Mouse (Mus musculus): Measurements from ENCODE around the gene Slc30a7.

Gene Slc30a7

DNA sequence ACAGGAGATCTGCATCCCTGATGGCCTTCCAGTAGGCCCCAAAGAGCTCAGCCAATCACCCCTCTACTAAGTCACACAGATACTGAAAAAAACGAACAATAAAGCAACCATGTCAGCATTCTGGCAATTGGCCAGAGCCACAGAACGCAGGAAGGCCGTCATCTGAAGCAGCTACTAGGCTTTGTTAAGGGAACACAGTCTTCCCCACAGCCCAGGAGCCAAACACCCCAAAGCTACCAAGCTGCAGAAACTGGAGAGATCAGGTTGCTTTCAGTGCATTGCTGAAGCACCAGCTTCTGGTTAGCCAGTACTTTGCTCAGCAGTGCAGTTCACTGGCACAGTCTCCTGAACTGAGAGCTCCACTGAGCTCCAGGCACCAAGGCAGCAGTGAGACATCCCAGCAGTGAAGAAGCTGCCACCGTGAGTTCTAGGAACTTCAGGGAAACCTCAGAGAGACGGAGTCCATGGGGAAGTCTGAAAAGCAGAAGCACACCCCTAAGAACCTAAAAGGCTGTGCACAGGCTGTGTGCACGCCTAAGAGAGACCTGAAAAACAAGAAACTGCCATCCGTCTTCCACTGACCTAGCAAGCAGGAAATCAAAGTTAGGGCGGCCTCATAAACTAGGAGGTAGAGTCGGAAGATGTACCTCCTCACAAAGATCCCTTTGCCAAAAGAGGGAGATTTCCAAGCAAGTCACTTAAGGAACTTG lies 21.9 kb downstream of the Slc30a7 start:
- no peak for DNase-seq (ENCODE audit: low spot score)

GRCm38 (mm10) chr3:115984653-115985052 lies 22.6 kb downstream of the Slc30a7 start:
- DNase-seq (ENCODE audit: low spot score): no peak

DNA sequence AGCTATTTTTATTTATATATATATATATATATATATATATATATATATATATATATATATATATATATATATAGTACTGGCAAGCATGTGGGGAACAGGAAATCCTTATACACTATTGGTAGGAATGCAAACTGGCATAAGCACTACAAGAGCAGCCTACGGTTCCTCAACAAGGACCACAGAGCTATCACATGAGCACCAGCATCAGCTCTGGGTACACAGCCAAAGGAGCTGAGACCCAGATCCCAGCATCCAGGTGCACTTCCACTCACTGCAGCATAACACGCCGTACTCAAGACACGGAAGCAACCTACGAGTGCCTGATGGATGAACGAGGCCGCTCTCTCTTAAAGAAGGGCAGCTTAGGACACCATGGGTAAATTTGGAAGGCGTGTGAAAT lies 24.0 kb downstream of the Slc30a7 start:
- no peak for DNase-seq (ENCODE audit: low spot score)

GRCm38 (mm10) chr3:115979000-115979399 lies 28.2 kb downstream of the Slc30a7 start:
- DNase-seq (ENCODE audit: low spot score): no peak

GRCm38 (mm10) chr3:115974995-115975394 lies 32.2 kb downstream of the Slc30a7 start:
- DNase-seq (ENCODE audit: low spot score): no peak

DNA sequence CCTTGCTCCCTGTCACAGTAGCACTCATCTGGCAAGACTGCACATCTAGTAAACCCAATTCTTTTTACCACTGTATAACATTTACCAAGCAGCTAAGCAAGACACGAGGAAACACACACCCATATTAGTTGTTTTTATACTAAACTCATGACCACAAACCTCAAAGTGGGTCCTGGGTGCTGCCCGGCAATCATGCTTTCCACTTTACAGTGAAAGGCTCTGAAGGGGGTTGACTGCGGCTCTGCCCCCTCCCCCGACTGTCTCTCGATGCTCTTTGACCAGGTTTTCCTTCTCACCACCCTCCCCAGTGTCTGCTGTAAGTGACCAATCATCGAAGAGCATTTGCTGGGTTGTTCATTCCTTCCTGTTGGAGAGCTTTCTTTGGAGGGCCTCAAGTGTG lies 33.0 kb downstream of the Slc30a7 start:
- DNase-seq (ENCODE audit: low spot score): no peak

DNA sequence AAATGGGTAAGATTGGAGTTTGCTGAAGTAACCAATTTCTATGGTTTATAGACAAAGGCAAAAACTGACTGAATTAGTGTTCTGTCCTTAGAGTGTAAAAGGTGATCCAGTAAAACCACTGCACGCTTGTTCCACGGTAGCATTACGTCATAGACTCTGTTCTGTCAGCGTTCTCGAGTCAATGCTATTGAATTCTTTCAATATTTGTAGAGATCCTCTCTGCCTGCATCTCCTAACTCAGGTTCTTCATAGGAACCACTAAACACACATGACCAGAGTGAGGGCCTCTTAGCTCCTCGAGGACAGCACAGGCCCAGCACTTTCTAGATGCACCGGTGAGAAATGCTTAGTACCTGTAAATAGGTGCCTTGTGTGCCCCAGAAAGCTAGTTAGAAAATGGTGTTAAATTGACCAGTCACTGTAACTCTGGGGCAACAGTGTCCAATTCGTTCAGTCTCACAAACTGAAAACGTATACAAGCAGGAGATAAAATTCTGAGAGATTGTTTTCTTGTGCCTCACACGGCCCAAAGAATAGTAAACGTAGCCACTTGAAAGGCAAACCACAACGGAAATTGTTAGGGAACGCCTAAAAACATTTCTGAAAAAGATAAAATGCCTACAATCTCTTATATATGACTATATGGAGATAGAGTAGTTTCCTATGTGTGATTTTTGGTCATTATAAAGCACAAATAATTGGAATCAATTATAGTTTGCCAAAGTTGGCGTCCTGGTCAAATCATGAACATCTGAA lies 35.1 kb downstream of the Slc30a7 start:
- DNase-seq (ENCODE audit: low spot score): no peak

DNA sequence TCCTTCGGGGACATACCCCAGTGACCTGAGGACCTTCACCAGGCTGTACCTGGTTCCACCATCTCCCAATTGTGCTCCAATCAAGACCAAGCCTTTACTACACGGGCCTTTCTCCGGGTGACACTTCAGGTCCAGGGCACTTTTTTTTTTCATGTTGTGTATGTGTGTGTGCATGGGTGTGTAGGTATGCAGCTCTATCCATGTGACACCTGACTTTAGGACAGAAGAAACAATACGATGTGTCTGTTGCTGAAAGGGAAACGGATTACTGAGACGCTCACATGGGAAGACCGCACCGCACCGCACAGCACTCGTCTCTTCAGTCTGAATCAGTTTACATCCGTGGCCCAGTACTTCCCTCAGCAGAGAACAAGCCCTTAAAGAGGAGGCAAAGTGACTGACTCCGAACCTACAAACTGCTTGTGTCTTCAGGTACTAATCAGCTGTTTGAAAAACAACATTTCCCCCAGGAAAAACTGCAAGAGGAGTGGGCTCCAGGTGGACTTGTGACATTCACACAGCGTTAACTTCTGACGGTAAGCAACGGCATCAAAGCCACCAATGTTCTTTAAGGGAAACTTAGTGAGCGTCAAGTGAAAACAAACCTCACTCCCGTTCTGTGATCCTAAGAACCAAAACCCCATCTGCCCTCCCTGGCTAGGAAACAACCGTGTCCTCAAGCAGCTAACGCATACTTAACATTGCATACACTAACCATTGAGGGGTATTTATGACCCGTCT lies 36.0 kb downstream of the Slc30a7 start:
- DNase-seq (ENCODE audit: low spot score): no peak

GRCm38 (mm10) chr3:115968745-115969530 lies 38.3 kb downstream of the Slc30a7 start:
- no peak for DNase-seq (ENCODE audit: low spot score)

DNA sequence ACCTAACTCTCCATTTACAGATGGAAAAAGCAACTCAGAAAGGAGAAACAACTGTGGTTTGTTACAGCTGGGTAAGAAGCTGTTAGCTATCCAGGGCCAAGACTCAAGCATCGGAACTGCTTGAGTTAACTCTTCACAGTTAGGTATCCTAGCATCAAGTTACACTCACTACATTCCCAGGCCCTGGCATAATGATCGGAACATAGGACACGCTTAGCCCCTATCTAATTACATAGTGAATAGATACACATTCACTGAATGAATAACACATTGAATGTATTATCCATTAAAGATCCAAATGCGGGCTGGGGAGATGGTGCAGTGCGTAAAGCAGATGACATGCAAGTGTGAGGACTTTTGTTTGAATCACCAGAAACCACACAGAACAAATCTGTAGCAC lies 43.1 kb downstream of the Slc30a7 start:
- no peak for DNase-seq (ENCODE audit: low spot score)

DNA sequence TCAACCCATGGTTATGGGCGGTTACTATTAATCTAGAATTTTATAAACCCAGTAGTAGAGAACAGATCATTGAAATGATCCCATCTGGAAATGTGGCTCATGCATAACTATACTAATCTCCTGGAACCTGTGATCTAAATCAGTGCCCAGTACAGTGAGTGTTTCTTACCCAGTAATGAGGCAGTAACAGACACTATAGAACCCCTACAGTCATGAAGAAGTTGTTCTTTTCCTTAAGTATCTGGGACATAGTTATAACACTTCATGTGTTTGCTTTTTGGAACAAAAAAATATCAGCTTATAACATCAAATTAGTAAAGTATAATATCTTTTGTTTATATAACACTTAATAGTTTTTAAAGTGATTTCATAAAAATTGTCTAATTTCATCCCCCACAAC lies 43.6 kb downstream of the Slc30a7 start:
- no peak for DNase-seq (ENCODE audit: low spot score)

DNA sequence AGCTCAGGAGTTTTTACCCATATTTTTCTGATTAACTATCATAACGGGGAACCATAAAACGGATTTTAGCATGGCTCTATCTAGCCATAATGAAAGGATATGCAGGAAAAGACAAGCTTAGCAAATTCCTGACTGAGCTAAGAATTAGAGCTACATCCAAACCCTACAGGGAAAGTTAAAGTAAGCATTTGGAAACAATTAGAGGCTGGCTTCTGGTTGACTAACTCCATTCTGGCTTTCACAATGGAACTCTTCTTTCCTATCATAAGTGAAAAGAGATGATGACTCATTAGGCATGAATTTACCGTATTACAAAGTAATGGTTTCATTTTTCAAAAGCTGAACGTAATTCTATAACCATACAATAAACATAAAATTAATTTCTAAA lies 45.2 kb downstream of the Slc30a7 start:
- no peak for DNase-seq (ENCODE audit: low spot score)

DNA sequence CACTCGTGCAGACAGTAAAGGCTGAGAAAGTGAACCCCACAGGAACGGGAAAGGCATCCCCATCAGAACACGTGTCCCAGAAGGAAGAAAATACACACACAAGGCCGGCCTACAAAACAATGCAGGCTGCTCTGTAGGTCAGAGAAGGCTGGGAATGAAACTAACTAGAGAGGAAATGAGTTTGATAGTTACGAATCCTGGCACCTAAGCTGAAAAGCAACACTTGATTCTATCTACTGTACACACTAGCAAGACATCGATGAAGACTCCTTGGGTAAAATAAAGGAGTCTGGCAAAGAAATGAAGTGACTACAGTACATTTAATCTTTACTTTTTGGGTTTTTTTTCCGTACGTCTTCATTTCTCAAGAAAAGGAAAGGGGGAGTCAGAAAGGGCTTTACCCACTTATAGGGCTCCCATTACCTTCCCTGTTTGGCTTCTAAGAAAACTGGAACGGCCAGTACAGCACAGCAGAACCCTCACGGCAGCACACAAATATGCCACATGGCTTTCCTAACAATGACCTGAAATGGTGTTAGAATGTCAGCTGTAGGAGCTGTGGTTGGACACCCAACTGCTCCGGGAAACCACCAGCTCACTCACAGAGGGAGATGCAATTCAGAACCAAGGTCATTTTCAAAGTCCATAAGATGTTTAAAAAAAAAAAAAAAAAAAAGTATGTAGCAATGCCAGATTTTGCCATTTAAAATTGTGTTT lies 45.7 kb downstream of the Slc30a7 start:
- DNase-seq (ENCODE audit: low spot score): no peak

GRCm38 (mm10) chr3:115957223-115957622 lies 50.0 kb downstream of the Slc30a7 start:
- DNase-seq (ENCODE audit: low spot score): no peak

DNA sequence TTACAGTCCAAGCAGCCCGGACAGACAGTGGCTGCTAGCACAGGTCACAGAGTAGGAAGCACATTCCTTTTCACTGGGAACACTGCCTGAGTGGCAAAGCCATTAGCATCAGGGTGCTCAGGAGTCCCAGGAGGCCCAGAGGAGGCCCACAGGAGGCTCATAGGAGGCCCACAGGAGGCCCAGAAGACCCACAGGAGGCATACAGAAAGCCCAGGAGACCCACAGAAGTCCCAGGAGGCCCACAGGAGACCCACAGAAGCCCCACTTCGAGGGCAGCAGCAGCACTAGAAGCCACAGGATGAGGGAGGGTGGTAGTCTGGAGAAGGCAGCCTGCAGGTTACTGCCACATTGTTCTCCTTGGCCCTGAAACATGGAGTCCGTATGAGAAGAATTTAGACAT lies 54.1 kb downstream of the Slc30a7 start:
- DNase-seq (ENCODE audit: low spot score): no peak

- no peak for DNase-seq (ENCODE audit: low spot score)
Measured at GRCm38 (mm10) chr3:115952356-115952755, 54.9 kb downstream of the Slc30a7 start.

DNA sequence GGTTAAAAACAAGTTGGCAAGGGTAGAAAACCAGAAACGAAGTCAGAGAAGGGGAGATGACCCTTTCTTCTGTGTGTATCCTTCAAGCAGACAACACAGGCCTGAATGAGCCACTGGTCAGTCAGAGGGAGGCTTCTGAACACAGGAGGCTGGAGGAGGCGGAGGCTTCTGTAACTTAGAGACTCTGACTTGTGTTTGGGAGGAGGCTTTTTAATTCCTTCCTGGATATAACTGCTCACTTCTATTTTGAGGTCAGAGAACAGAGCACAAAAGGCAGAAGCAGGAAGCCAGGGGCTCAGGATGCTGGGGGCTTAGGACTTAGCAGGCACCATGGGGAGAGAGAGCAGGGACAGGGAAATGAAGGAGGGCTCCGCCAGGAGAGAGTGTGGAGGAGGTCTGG lies 56.0 kb downstream of the Slc30a7 start:
- no peak for DNase-seq (ENCODE audit: low spot score)

DNA sequence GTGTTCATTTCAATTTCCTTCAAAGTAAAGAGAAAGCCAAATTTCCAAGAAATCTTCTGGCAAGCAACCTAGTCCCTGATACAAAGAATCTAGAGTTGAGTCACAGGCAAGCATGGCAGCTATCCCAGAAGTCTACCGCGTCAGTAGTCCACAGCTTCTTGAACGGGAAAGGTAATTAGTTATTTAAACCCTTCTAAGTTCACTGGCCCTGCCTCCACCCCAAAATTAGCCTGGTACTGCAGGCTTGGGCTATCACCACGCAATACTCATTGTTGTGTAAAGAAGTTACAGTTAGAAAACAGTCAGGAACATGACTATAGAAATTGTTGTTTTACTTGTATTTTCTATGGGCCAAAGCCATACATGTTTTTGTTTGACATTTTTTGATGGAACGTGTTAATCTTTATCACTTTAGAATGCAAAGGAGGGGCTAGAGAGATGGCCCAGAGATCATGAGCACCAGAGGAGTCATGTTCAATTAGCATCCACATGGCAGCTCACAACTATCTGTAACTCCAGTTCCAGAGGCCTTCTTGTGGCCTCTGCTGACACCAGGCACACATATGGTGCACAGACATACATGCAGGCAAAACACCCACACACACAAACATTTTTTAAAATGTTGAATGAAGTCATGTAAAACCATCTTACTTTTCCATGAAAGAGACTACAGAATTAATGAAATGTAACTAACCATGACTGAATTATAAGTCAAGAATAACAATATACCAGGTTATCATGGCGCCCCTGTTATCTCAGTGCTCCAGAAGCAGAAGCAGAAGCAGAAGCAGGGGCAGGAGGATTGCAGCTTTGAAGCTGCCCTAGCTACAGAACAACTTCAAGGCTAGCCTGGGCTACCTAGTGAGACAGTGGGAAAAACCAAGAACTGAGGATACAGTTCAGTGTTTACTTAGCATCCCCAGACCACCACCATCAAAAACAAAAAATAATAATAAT lies 57.0 kb downstream of the Slc30a7 start:
- DNase-seq (ENCODE audit: low spot score): no peak

DNA sequence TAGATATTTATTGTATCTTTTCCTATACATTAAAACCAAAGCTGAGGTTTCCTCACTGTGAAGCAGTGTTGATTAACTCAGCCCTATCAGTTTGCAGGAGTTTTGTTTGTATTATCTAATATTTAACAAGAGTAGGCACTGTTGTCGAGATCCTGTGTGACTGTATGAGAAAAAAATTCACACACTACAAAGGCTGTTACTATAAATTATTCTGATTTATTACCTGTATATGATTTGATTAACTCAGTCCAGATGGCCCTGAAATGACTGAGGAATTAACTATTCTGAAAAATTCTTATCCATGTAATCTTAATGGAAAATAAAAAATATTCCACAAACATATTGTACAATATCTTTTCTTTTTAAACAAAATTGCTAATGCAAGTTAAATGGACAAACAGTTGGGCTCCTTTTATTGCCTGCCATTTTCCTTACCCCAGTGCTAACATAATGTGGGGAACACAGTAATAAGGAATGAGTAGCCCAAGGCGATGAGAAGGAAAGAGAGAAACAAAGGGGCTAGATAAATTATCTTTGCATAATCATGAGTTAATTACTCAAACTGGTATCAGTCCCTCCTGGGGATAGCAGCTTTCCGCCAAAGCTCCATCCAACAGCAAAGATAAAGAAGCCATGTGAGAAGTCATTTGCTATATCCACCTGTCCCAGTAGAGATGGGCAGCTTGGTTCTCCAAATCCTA lies 57.8 kb downstream of the Slc30a7 start:
- no peak for DNase-seq (ENCODE audit: low spot score)

DNA sequence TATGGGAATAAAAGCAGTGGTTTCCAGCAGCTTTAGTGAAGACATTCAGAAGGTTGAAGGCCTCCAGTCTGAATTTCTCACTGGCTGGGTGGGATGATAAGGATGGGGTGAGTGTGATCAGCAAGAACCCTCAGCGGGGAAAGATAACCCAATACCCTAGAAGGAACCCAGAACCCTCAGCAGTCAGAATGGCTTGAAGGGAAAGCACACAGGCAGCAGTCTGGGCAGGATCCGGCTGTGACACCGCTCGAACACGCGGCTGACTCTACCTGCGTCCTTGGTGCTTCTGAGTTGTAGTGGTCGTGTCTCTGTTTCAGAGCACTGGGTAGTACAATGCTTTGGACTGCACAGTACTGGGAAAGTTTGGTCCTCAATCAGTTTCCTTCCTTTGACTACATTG lies 60.9 kb downstream of the Slc30a7 start:
- DNase-seq (ENCODE audit: low spot score): no peak
